Mouse (Mus musculus): ENCODE results near the gene Pde5a. TPM values are rescaled to one million over a fixed set of nuclear protein-coding genes. Genes with fewer than 3 reads are reported as not detected.

Pde5a gene
- 1.5 TPM in 2 replicates for polyA plus RNA-seq (2015; fragmentation: Nextera tagmentation; extraction: Ambion mirVana)

DNA sequence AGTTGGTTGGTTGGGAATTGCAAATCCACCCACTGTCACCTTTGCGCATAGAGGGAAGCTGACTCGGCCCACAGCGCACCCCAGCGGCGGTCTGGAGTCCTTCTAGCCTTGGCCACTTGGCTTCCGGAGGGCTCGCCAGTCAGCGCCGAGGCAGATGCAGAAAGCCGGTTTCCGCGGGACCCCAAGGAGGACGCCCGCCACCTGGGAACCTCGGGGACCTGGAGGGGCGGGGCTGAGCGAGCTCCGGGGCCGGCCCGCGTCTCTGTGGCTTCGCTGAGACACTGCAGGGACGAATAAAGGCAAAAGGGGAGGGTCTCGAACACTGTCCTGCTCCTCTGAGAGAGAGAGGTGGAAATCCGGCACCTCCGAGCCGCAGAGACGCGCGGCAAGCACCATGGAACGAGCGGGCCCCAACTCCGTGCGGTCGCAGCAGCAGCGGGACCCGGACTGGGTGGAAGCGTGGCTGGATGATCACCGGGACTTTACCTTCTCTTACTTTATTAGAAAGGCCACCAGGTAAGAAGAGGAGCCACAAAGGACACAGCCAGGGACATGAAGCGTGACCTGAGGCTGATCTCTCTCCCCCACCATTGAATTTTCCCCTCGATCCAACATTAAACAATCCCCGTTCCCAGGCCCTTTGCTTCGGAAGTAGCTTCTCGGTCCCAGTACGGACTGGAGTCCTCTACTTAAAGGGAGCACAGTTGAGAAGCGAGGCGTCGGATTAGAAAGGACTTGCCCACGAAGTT is at the start of gene Pde5a:
Pde5a (plus strand) TSS at position 96 of the 749 bp plus-strand sequence.
- peak; percentile 44 for DNase-seq
- WGBS (ENCODE audit: insufficient replicate concordance) = under 1% methylated on average over 49 of the region's 49 CpGs
- H3K27ac ChIP-seq = peak within 1 kb of the TSS; percentile 26
- no peaks in the 10 kb centered on the region for H3K36me3 ChIP-seq
- H3K4me2 ChIP-seq = peak within 1 kb of the TSS; percentile 81
- H3K4me1 ChIP-seq (replicated peaks) = peaks cover 14% of the 10 kb centered on the region
- peaks cover 38% of the 10 kb centered on the region for H3K27me3 ChIP-seq
- peak within 1 kb of the TSS; percentile 65 for H3K9ac ChIP-seq
- no peaks in the 10 kb centered on the region for H3K9me3 ChIP-seq (replicated peaks)
- peak; percentile 57 for ATAC-seq (ENCODE audit: low read depth)
- H3K4me3 ChIP-seq (replicated peaks) = peak within 1 kb of the TSS; percentile 64

DNA sequence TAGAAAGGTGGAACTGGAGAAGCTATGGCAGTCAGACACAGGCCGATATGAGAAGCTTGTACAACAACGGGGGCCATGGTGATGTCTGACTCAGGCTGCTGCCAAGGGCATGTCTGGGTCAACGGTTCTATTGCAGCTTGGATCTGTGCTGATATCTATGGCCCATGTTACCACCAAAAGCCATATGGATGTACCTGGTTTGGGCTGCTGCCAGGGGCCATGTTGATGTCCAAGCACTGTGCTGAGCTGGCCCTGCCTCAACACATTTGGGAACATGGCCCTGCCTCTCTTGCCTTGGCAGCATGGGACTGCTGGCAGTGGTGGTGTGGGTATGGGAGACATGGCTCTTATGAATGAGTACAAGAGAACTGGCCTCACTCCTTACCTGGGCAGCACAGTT is 47.9 kb upstream of the Pde5a start:
- no peaks in the 10 kb centered on the region for H3K27me3 ChIP-seq
- 64% methylated on average over 3 of the region's 3 CpGs for WGBS (ENCODE audit: insufficient replicate concordance)
- no peak overlapping the region for H3K27ac ChIP-seq
- no peak overlapping the region for H3K9ac ChIP-seq
- H3K9me3 ChIP-seq (replicated peaks) = no peaks in the 10 kb centered on the region
- H3K4me1 ChIP-seq (replicated peaks) = no peaks in the 10 kb centered on the region
- DNase-seq (no peak), ATAC-seq (ENCODE audit: low read depth) (no peak)
- H3K36me3 ChIP-seq = no peaks in the 10 kb centered on the region
- no peak overlapping the region for H3K4me3 ChIP-seq (replicated peaks)
- H3K4me2 ChIP-seq = no peak overlapping the region

DNA sequence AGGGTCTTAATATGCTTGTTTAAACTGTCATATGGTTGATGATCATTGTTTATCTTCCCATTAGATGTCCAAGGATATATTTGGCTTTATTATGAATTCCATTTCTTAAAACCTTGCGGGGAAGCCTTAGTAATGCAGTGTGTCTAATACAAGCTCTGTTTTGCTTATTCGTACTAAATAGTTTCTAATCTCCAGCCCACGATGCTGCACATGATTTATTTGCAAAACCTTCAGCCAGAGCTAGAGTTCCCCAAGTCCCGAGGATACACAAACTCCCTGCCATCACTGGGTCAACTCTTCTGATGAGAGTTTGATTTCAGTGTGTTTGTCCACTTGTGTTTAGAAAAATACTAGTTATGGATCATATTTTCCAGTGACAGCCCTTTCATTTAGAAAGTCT is 46.4 kb upstream of the Pde5a start:
- ATAC-seq (ENCODE audit: low read depth) (no peak), DNase-seq (no peak)
- H3K9ac ChIP-seq = no peak overlapping the region
- no peaks in the 10 kb centered on the region for H3K36me3 ChIP-seq
- no peaks in the 10 kb centered on the region for H3K9me3 ChIP-seq (replicated peaks)
- no peak overlapping the region for H3K27ac ChIP-seq
- H3K4me1 ChIP-seq (replicated peaks) = no peaks in the 10 kb centered on the region
- 60% methylated on average over 4 of the region's 4 CpGs for WGBS (ENCODE audit: insufficient replicate concordance)
- H3K4me2 ChIP-seq = no peak overlapping the region
- H3K4me3 ChIP-seq (replicated peaks) = no peak overlapping the region
- H3K27me3 ChIP-seq = no peaks in the 10 kb centered on the region

DNA sequence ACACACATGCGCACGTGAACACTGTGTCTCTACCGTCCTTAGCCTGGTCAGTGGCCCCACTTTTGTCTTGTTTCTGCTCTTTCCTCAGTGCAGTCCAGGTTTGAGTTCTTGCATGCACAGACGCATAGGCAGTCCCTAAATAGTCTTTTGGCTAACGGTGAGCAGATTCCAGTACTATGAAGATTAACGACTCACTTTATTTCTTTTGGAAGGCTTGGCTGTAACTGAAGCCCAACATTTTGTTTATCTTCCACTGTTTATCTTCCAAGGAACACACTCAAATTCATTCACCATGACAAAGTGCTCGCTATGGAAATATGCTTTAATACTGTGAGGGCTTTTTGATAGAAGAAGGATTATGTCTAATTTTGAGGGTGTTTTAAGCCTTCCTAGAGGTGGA is 43.9 kb upstream of the Pde5a start:
- no peak for DNase-seq

DNA sequence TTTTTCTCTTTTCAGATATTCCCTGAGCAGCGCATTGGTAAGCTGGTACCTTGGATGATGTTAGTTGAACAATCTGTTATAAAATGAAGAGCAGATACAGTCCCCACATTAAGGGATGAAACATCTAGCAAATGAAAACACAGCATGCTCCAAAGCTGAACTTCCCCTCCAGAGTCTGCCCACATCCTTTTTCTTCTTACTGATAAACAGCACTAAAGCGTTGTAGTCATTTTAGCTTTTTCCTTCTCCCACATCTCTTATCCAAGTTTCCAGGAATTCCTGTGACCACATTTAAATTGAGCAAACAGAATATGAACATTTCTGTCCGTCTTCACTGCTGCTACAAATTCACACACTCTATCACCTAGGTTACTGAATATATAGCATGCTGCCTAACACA is 35.7 kb upstream of the Pde5a start:
- DNase-seq (no peak), ATAC-seq (ENCODE audit: low read depth) (no peak)
- Histone ChIP-seq H3K27ac (no peak overlapping the region), H3K9ac (no peak overlapping the region), H3K4me3 (replicated peaks) (no peak overlapping the region), H3K36me3 (no peaks in the 10 kb centered on the region), H3K9me3 (replicated peaks) (no peaks in the 10 kb centered on the region), H3K4me2 (no peak overlapping the region), H3K27me3 (no peaks in the 10 kb centered on the region), H3K4me1 (replicated peaks) (no peaks in the 10 kb centered on the region)
- 36% methylated on average over 3 of the region's 3 CpGs for WGBS (ENCODE audit: insufficient replicate concordance)

More for the DNA sequence above, 43.9 kb upstream of the Pde5a start:
- Histone ChIP-seq H3K27me3 (no peaks in the 10 kb centered on the region), H3K27ac (no peak overlapping the region), H3K4me3 (replicated peaks) (no peak overlapping the region), H3K4me2 (no peak overlapping the region), H3K9ac (no peak overlapping the region), H3K36me3 (no peaks in the 10 kb centered on the region), H3K4me1 (replicated peaks) (no peaks in the 10 kb centered on the region), H3K9me3 (replicated peaks) (no peaks in the 10 kb centered on the region)
- ATAC-seq (ENCODE audit: low read depth) = no peak
- 73% methylated on average over 7 of the region's 7 CpGs for WGBS (ENCODE audit: insufficient replicate concordance)

DNA sequence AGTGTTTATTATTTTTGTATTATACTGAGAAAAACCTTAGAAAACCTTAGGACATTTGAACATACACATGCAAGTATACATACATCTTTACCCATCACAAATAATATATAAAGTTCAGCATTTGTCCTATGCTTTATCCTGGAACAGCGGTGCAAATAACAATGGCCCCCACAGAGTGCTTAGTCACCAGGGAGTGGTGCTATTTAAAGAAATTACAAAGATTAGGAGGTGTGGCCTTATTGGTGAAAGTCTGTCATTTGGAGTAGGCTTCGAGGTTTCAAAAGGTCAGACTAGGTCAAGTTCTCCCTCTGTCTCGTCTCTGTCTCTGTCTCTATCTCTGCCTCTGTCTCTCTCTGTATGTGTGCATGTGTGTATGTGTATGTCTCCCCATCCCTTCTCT is 32.9 kb upstream of the Pde5a start:
- WGBS (ENCODE audit: insufficient replicate concordance) = 28% methylated on average over 3 of the region's 3 CpGs
- no peak for ATAC-seq (ENCODE audit: low read depth)
- no peaks in the 10 kb centered on the region for H3K4me1 ChIP-seq (replicated peaks)
- no peaks in the 10 kb centered on the region for H3K36me3 ChIP-seq
- no peaks in the 10 kb centered on the region for H3K27me3 ChIP-seq
- no peak overlapping the region for H3K4me3 ChIP-seq (replicated peaks)
- no peak overlapping the region for H3K27ac ChIP-seq
- no peak for DNase-seq
- no peak overlapping the region for H3K9ac ChIP-seq
- H3K9me3 ChIP-seq (replicated peaks) = no peaks in the 10 kb centered on the region
- no peak overlapping the region for H3K4me2 ChIP-seq

DNA sequence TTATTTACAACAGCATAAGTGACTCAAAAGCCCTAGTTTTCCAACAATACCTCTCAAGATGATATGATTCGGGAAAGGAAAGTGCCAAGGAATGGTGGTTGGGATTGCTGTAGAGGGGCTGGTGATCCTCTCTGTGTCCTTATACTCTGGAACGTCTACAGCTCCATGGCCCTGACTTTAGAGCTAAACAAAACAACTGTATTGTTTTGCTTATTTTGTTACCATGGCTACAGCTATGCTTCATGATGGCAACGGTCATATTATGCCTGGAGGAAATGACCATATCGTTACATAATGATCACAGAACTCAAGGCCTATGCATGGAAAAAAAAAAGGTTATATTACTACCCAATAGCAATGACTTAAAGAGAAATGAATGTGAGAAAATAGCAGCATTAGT is 32.1 kb upstream of the Pde5a start:
- Histone ChIP-seq H3K27me3 (no peaks in the 10 kb centered on the region), H3K4me3 (replicated peaks) (no peak overlapping the region)
- 67% methylated on average over 4 of the region's 4 CpGs for WGBS (ENCODE audit: insufficient replicate concordance)

DNA sequence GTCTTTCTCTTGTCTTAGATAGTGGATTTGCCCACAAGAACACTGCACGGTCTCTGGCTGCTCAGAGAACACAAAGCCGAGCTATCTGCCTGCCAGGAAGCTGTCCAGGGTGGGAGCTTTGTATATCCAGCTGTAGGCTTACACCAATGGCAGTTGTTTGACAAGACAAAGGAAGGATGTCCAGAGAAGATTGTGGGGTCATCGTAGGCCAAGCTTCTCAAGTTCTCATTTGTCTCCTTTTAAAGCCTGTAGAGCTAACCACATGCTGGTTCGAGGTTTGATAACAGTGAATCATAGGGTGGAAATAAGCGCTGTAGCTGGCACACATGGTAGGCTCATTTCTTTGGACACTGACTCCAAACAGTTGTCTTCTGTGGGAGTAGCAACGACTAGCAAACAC is 24.5 kb upstream of the Pde5a start:
- no peaks in the 10 kb centered on the region for H3K27me3 ChIP-seq
- H3K9ac ChIP-seq = no peak overlapping the region
- H3K36me3 ChIP-seq = no peaks in the 10 kb centered on the region
- H3K4me2 ChIP-seq = no peak overlapping the region
- H3K9me3 ChIP-seq (replicated peaks) = no peaks in the 10 kb centered on the region
- H3K27ac ChIP-seq = no peak overlapping the region
- ATAC-seq (ENCODE audit: low read depth) = peak; percentile 69
- DNase-seq = peak; percentile 5
- H3K4me1 ChIP-seq (replicated peaks) = no peaks in the 10 kb centered on the region
- no peak overlapping the region for H3K4me3 ChIP-seq (replicated peaks)
- WGBS (ENCODE audit: insufficient replicate concordance) = 11% methylated on average over 6 of the region's 6 CpGs

More for the DNA sequence above, 32.1 kb upstream of the Pde5a start:
- no peak overlapping the region for H3K4me2 ChIP-seq
- H3K36me3 ChIP-seq = no peaks in the 10 kb centered on the region
- H3K4me1 ChIP-seq (replicated peaks) = no peaks in the 10 kb centered on the region
- ATAC-seq (ENCODE audit: low read depth) (no peak), DNase-seq (no peak)
- H3K9ac ChIP-seq = no peak overlapping the region
- no peaks in the 10 kb centered on the region for H3K9me3 ChIP-seq (replicated peaks)
- no peak overlapping the region for H3K27ac ChIP-seq

DNA sequence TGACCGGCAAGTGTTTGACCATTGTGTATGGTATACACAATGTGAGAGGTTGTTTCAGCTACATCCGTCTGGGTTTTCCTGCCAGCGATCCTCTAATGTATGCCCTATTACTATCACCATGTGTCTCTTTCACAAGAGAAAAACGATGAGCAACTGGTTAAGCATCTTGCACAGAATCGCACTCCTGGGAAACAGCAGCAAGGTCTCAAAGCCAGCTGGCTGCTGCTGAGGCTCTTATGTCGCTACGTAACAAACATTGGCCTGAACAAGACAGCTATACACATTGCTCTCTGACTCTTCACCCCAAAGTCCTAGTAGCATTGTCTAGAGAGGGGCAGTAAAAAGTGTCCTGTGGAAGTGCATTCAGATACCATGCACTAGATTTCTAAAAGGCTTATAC is 23.5 kb upstream of the Pde5a start:
- Histone ChIP-seq H3K27ac (no peak overlapping the region), H3K9ac (no peak overlapping the region), H3K4me3 (replicated peaks) (no peak overlapping the region), H3K4me2 (no peak overlapping the region), H3K4me1 (replicated peaks) (no peaks in the 10 kb centered on the region), H3K9me3 (replicated peaks) (no peaks in the 10 kb centered on the region), H3K36me3 (no peaks in the 10 kb centered on the region), H3K27me3 (no peaks in the 10 kb centered on the region)
- no peak for ATAC-seq (ENCODE audit: low read depth)
- WGBS (ENCODE audit: insufficient replicate concordance) = 78% methylated on average over 7 of the region's 7 CpGs
- DNase-seq = no peak

DNA sequence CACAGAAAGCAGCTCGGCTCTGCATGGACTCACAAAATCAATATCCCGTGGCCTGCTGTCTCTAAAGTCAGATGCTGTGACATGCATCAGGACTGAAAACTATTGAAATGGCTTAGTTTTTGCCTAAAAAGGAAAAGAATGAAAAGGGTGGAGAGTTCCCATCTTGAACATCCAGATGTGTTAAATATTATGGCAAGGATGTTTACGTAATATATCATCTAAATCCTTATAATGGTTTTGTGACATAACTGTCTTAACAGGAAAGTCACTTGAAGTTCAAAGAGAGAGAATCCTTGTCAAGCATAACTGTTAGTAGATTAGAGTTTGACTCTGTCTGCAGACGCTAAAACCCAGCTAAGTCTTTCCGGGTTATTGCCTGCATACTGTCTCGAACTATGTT is 20.3 kb upstream of the Pde5a start:
- Histone ChIP-seq H3K27me3 (no peaks in the 10 kb centered on the region), H3K36me3 (no peaks in the 10 kb centered on the region), H3K4me3 (replicated peaks) (no peak overlapping the region), H3K9me3 (replicated peaks) (no peaks in the 10 kb centered on the region), H3K27ac (no peak overlapping the region), H3K9ac (no peak overlapping the region), H3K4me2 (no peak overlapping the region), H3K4me1 (replicated peaks) (no peaks in the 10 kb centered on the region)
- 65% methylated on average over 6 of the region's 6 CpGs for WGBS (ENCODE audit: insufficient replicate concordance)
- DNase-seq (no peak), ATAC-seq (ENCODE audit: low read depth) (no peak)

DNA sequence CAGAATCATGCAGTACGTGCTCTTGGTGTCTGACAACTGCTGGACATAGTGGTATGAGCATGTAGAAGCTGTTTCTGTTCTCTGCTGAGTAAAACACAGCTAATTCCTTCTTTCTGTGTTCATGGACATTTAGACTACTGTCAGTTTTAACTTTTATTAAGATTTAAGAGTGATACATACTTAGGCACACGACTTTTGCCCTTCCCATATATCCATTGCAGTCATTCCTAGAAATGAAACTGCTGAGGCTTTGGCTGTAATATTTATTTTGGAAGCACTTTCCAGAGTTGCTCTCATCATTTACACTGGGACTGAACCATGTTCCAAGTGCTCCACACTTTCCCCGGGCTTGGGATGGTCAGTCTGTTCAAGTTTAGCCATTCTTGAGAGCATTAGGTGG is 18.6 kb upstream of the Pde5a start:
- H3K9ac ChIP-seq = no peak overlapping the region
- H3K27ac ChIP-seq = no peak overlapping the region
- DNase-seq (no peak), ATAC-seq (ENCODE audit: low read depth) (no peak)
- H3K36me3 ChIP-seq = no peaks in the 10 kb centered on the region
- no peaks in the 10 kb centered on the region for H3K4me1 ChIP-seq (replicated peaks)
- WGBS (ENCODE audit: insufficient replicate concordance) = 59% methylated on average over 3 of the region's 3 CpGs
- H3K9me3 ChIP-seq (replicated peaks) = no peaks in the 10 kb centered on the region
- H3K27me3 ChIP-seq = no peaks in the 10 kb centered on the region
- no peak overlapping the region for H3K4me2 ChIP-seq
- no peak overlapping the region for H3K4me3 ChIP-seq (replicated peaks)

DNA sequence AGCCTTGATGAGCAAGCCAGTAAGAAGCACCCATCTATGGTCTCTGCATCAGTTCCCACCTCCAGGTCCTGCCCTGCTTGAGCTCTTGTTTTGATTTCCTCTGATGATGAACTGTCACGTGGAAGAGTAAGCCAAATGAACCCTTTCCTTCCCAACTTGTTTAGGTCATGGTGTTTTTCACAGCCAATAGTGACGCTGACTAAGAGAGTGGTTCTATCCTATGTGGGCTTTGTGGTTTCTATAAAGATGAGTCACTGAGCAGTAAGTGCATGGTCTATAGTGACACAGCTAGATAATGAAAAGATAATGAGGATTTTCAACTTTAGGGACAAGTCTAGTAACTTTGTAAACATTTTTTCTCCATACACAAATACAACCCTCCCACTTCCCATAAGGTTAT is 10.1 kb upstream of the Pde5a start:
- no peaks in the 10 kb centered on the region for H3K9me3 ChIP-seq (replicated peaks)
- H3K27me3 ChIP-seq = no peaks in the 10 kb centered on the region
- no peak overlapping the region for H3K27ac ChIP-seq
- no peak for DNase-seq
- H3K36me3 ChIP-seq = no peaks in the 10 kb centered on the region
- H3K4me3 ChIP-seq (replicated peaks) = no peak overlapping the region
- WGBS (ENCODE audit: insufficient replicate concordance) = 21% methylated on average over 2 of the region's 2 CpGs
- ATAC-seq (ENCODE audit: low read depth) = no peak
- no peak overlapping the region for H3K9ac ChIP-seq
- no peaks in the 10 kb centered on the region for H3K4me1 ChIP-seq (replicated peaks)
- H3K4me2 ChIP-seq = no peak overlapping the region

All from liver, embryonic 13.5 days (tissue).